Mouse (Mus musculus) C2C12 (cell line): ENCODE results near the gene Nexn. TPM values are rescaled to one million over a fixed set of nuclear protein-coding genes. Genes with fewer than 3 reads are reported as not detected.

Source experiments
- H3K27me3 ChIP-seq: one replicate; pipeline ENCODE4 v1.6.1; 2011; ENCODE audit not compliant: control insufficient read depth, insufficient read depth, insufficient read length
- H3K36me3 ChIP-seq: one replicate; pipeline ENCODE4 v1.6.1; 2011; ENCODE audit not compliant: control insufficient read depth, insufficient read depth
- H3K4me3 ChIP-seq: one replicate; pipeline ENCODE4 v1.5.1; 2011; ENCODE audit warnings: mild to moderate bottlenecking, control low read depth; ENCODE audit not compliant: poor library complexity, insufficient read depth, severe bottlenecking
- H3K79me2 ChIP-seq: one replicate; pipeline ENCODE4 v1.6.1; 2011; ENCODE audit not compliant: control insufficient read depth, insufficient read depth
- H3K79me3 ChIP-seq: one replicate; pipeline ENCODE4 v1.6.1; 2011; ENCODE audit warnings: low read depth, control low read depth
- H3ac ChIP-seq: one replicate; pipeline ENCODE3; 2011; ENCODE audit warnings: low read depth; ENCODE audit not compliant: control insufficient read depth, insufficient read length
- CEBPB ChIP-seq: IDR thresholded peaks from one replicate; pipeline ENCODE4 v1.6.1; 2011; ENCODE audit warnings: low read depth, mild to moderate bottlenecking, control low read depth, moderate library complexity
- CTCF ChIP-seq: IDR thresholded peaks from one replicate; pipeline ENCODE4 v1.5.1; 2011; ENCODE audit not compliant: control insufficient read depth, insufficient read depth, insufficient read length
- FOSL1 ChIP-seq: IDR thresholded peaks from one replicate; pipeline ENCODE4 v1.8.0; 2011; ENCODE audit warnings: mild to moderate bottlenecking, low read length; ENCODE audit not compliant: poor library complexity, insufficient read depth, severe bottlenecking
- MAX ChIP-seq: IDR thresholded peaks from one replicate; pipeline ENCODE4 v1.6.1; 2011; ENCODE audit warnings: mild to moderate bottlenecking, control low read depth
- MYOD1 ChIP-seq: IDR thresholded peaks from one replicate; pipeline ENCODE4 v1.6.1; 2011; ENCODE audit warnings: low read depth; ENCODE audit not compliant: control insufficient read depth, insufficient read length
- MYOG ChIP-seq: IDR thresholded peaks from one replicate; pipeline ENCODE4 v1.6.1; 2011; ENCODE audit not compliant: control insufficient read depth, insufficient read length; ENCODE audit errors: extremely low read depth
- USF1 ChIP-seq: IDR thresholded peaks from one replicate; pipeline ENCODE4 v1.6.1; 2011; ENCODE audit warnings: low read depth, mild to moderate bottlenecking, control low read depth, moderate library complexity
- polyA plus RNA-seq: library from polyadenylated mRNA; unstranded; fragments of >200 nt; fragmentation: generic; extraction: Trizol; gene quantifications from one replicate; pipeline ENCODE4 v1.2.1, GENCODE M21; 2012; ENCODE audit warnings: missing spikeins

Gene Nexn
- polyA plus RNA-seq, 1 experiment, result 13.5 TPM

DNA sequence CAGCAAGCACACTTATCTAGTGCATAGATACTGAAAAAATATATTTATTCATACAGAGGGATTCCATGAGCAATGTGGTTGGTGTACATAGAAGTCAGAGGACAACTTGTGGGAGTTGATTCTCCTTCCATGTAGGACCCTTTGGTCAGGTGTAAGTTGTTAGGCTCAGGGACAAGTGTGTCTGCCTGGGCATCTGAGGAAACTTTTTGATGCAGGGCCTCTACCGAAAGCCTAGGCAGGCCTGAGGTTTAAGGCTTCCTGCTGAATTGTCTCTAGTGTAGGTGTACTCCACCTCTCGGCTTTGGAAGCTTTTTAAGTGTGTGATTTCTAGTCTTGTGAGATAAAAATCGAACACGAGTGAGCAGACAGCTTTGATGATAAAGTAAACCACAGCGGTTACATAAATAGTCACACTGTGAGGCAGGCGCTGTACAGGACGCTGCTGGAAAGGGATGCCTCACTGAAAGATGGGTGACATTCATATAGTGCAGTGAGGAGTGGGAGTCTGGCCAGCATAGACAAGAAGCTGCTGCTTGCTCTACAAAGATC, 54.3 kb downstream of the Nexn start:
- peaks cover 94% of the 10 kb centered on the region for H3K79me2 ChIP-seq
- H3ac ChIP-seq, result peak overlapping the region; percentile 69
- no peaks in the 10 kb centered on the region for H3K27me3 ChIP-seq
- H3K36me3 ChIP-seq, result peaks cover 53% of the 10 kb centered on the region
- H3K79me3 ChIP-seq, result peaks cover 70% of the 10 kb centered on the region
- peak overlapping the region; percentile 88 for H3K4me3 ChIP-seq
- no peak for TF ChIP-seq USF1
- TF ChIP-seq MYOD1, result no peak
- no peak for TF ChIP-seq MYOG

DNA sequence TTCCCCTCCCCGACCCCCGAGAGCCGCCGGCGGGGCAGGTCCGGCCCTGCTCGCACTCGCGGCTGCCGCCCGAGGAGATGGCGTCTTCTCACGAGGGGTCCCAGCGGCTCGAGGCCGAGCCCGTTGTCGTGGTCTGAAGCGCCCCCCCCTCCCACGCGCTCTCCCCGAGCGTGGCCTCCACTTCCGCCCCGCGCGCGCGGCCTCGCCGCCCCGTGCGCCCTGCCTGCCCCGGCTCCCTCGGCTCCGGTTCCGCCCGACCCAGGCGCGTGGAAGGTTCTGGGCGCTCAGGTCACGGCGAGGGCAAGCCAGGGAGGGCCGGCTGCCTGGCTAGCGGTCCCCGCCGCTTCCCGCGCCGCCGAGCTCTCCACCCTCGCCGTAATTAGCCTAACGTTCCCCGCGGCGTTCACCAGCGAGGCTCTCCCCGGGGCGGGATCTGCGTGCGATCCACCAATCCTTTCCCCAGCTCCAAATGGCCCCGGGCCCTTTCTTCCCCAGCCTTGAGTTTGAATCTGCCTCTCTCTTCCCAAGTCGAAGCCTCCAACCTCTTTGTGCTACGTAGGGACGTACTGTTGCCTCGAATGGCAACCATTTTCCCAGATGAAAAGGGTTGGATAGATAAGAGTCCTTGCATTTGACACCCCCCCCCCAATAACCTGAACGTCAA, 55.3 kb downstream of the Nexn start:
- Histone ChIP-seq H3K36me3 (peaks cover 44% of the 10 kb centered on the region), H3K27me3 (no peaks in the 10 kb centered on the region), H3K79me3 (peaks cover 64% of the 10 kb centered on the region), H3K79me2 (peaks cover 89% of the 10 kb centered on the region), H3ac (peak overlapping the region; percentile 96), H3K4me3 (peak overlapping the region; percentile 88)
- no peak for TF ChIP-seq CTCF
- TF ChIP-seq FOSL1, result no peak

GRCm38 (mm10) chr3:152209967-152210634, 56.0 kb downstream of the Nexn start, which contains the start of the genes Dnajb4 and Fubp1:
TSS of gene Dnajb4 (minus strand) at chr3:152210302.
TSS of gene Fubp1 (plus strand) at chr3:152210422.
- TF ChIP-seq MAX (peak; percentile 37), MYOG (no peak)
- peaks cover 82% of the 10 kb centered on the region for H3K79me2 ChIP-seq
- no peaks in the 10 kb centered on the region for H3K27me3 ChIP-seq
- H3K36me3 ChIP-seq, result peaks cover 36% of the 10 kb centered on the region
- peak within 1 kb of the TSS; percentile 88 for H3K4me3 ChIP-seq
- peak within 1 kb of the TSS; percentile 96 for H3ac ChIP-seq
- peaks cover 56% of the 10 kb centered on the region for H3K79me3 ChIP-seq

GRCm38 (mm10) chr3:152209177-152209966, 56.8 kb downstream of the Nexn start:
- peak overlapping the region; percentile 88 for H3K4me3 ChIP-seq
- H3K79me3 ChIP-seq, result peaks cover 49% of the 10 kb centered on the region
- H3K27me3 ChIP-seq, result no peaks in the 10 kb centered on the region
- peaks cover 29% of the 10 kb centered on the region for H3K36me3 ChIP-seq
- H3ac ChIP-seq, result peak overlapping the region; percentile 93
- TF ChIP-seq MYOG, result no peak
- TF ChIP-seq MAX, result no peak
- TF ChIP-seq USF1, result no peak
- no peak for TF ChIP-seq CTCF
- no peak for TF ChIP-seq MYOD1
- no peak for TF ChIP-seq CEBPB
- TF ChIP-seq FOSL1, result no peak
- H3K79me2 ChIP-seq, result peaks cover 74% of the 10 kb centered on the region

DNA sequence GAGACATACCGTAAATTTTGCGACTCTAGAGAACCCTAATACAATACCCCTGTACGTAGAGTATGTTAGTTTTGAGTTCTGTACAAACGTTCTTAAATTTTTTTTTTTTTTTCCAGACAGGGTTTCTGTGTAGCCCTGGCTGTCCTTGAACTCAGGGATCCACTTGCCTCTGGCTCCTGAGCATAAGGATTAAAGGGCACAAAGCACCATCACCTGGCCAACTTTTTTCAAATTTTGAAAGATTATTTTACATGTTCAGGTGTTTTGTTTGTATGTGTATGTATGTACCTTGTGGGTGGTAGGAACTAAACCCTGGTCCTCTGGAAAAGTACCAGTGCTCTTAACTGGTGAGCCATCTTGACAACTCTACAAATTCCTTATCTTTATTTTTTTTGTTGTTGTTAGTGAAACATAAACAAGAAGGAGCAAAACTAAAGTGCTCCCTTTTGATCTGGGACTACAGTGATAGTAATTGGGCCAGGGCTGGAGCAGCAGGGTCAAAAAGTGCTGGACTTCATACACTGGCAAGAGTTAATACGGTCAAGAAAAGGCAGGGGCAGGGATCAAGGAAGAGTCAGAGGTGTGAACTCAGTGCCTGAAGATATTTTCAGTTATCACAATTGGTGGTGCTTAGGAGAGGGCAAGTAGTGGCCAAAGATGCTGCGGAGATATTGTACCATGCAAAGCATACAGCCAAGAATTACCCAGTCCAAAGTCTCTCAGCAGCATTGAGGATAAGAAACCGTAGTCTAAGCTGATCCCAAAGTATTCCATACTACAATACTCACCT, 57.9 kb downstream of the Nexn start:
- Histone ChIP-seq H3K79me3 (peaks cover 38% of the 10 kb centered on the region), H3K27me3 (no peaks in the 10 kb centered on the region), H3K79me2 (peaks cover 64% of the 10 kb centered on the region), H3K36me3 (peaks cover 19% of the 10 kb centered on the region), H3ac (no peak overlapping the region), H3K4me3 (no peak overlapping the region)
- no peak for TF ChIP-seq FOSL1
- TF ChIP-seq USF1, result no peak
- TF ChIP-seq MYOG, result no peak
- no peak for TF ChIP-seq MAX
- no peak for TF ChIP-seq MYOD1
- TF ChIP-seq CEBPB, result no peak
- no peak for TF ChIP-seq CTCF
